Mouse (Mus musculus) heart, postnatal 14 days (tissue): ENCODE measurements around the gene Notch1. TPM values are rescaled to one million over a fixed set of nuclear protein-coding genes. Genes with fewer than 3 reads are reported as not detected.
A peak's percentile ranks its signal among the peaks of the same experiment; 100 is the strongest.

Experiments used
- DNase-seq, 2 experiments: peaks; one replicate each; pipeline ENCODE4 v3.0.0; 2021 to 2022
- intact Hi-C: fragments of 180-260 bp; cut with DNase I; formaldehyde crosslinking; loops from one replicate; pipeline ENCODE4 v1.15.1; 2025
- long read RNA-seq, 2 experiments: library from polyadenylated mRNA; stranded (forward); transcript quantifications; one replicate each; pipeline ENCODE4 v2.0.0; 2021
- total RNA-seq, 2 experiments: library from RNA; stranded (reverse); gene quantifications; 2 replicates each; pipeline ENCODE4 v1.2.3; 2021

Gene Notch1
- 10 to 100 TPM; 43.8 to 49.4 TPM for total RNA-seq
- long read RNA-seq, experiment 1, partial matches to known transcripts, result 4 of 6 reads
- long read RNA-seq, experiment 1, other reads (novel, unspliced or antisense), result 2 of 6 reads
- long read RNA-seq, experiment 2, partial matches to known transcripts, result 0 of 5 reads
- long read RNA-seq, experiment 2, other reads (novel, unspliced or antisense), result 5 of 5 reads

- intact Hi-C loops, result no loop called here
- DNase-seq, result peak; percentile 72 to 81
Measured at GRCm38 (mm10) chr2:26516275-26516674, at the start of gene Notch1. Notch1 (minus strand) TSS chr2:26516663.

- intact Hi-C loops, result no loop called here
- peak; percentile 66 to 69 for DNase-seq
Measured at GRCm38 (mm10) chr2:26566221-26566620, 49.8 kb upstream of the Notch1 start.

GRCm38 (mm10) chr2:26561351-26562016 is 45.0 kb upstream of the Notch1 start:
- intact Hi-C loops, result loop anchor here (1.0 to 5.0 kb wide), 5 partner anchors 108 to 259 kb away; partner anchors contain the start of gene Inpp5e
- peak in 1 of 2 experiments; percentile 58 for DNase-seq

- DNase-seq, result no peak
- intact Hi-C loops, result loop anchor here (2.0 to 5.0 kb wide), 3 partner anchors 152 to 258 kb away; partner anchors contain the start of gene Inpp5e
Measured at GRCm38 (mm10) chr2:26560506-26560905, 44.0 kb upstream of the Notch1 start.

- DNase-seq, result peak in 1 of 2 experiments; percentile 49
- intact Hi-C loops, result no loop called here
Measured at GRCm38 (mm10) chr2:26556535-26556993, 40.1 kb upstream of the Notch1 start.

- peak; percentile 73 to 76 for DNase-seq
- intact Hi-C loops, result no loop called here
Measured at GRCm38 (mm10) chr2:26555076-26555475, 38.6 kb upstream of the Notch1 start.

GRCm38 (mm10) chr2:26553904-26554303 is 37.4 kb upstream of the Notch1 start:
- no peak for DNase-seq
- intact Hi-C loops, result no loop called here

GRCm38 (mm10) chr2:26552066-26552465 is 35.6 kb upstream of the Notch1 start:
- intact Hi-C loops, result no loop called here
- DNase-seq, result no peak

GRCm38 (mm10) chr2:26551446-26551845 is 35.0 kb upstream of the Notch1 start:
- intact Hi-C loops, result no loop called here

GRCm38 (mm10) chr2:26550777-26551176 is 34.3 kb upstream of the Notch1 start:
- intact Hi-C loops, result no loop called here
- no peak for DNase-seq

More at GRCm38 (mm10) chr2:26551446-26551845, 35.0 kb upstream of the Notch1 start:
- no peak for DNase-seq

- intact Hi-C loops, result no loop called here
- DNase-seq, result no peak
Measured at GRCm38 (mm10) chr2:26550205-26550604, 33.7 kb upstream of the Notch1 start.

- peak in 1 of 2 experiments; percentile 26 for DNase-seq
- intact Hi-C loops, result loop anchor here (5.0 kb wide), 1 partner anchor 48 kb away; no protein-coding TSS in a partner anchor
Measured at GRCm38 (mm10) chr2:26549801-26550200, 33.3 kb upstream of the Notch1 start.

GRCm38 (mm10) chr2:26547481-26547880 is 31.0 kb upstream of the Notch1 start:
- DNase-seq, result peak in 1 of 2 experiments; percentile 49
- intact Hi-C loops, result loop anchor here (2.0 to 5.0 kb wide), 2 partner anchors 45 to 73 kb away; no protein-coding TSS in a partner anchor

- intact Hi-C loops, result no loop called here
- peak in 1 of 2 experiments; percentile 49 for DNase-seq
Measured at GRCm38 (mm10) chr2:26544265-26544664, 27.8 kb upstream of the Notch1 start.

GRCm38 (mm10) chr2:26543768-26544167 is 27.3 kb upstream of the Notch1 start:
- intact Hi-C loops, result no loop called here
- DNase-seq, result no peak

GRCm38 (mm10) chr2:26543155-26543554 is 26.7 kb upstream of the Notch1 start:
- intact Hi-C loops, result no loop called here

GRCm38 (mm10) chr2:26541258-26541910 is 24.9 kb upstream of the Notch1 start:
- no peak for DNase-seq
- intact Hi-C loops, result no loop called here

More at GRCm38 (mm10) chr2:26543155-26543554, 26.7 kb upstream of the Notch1 start:
- DNase-seq, result no peak

GRCm38 (mm10) chr2:26540721-26541120 is 24.3 kb upstream of the Notch1 start:
- intact Hi-C loops, result no loop called here
- DNase-seq, result no peak

- intact Hi-C loops, result no loop called here
- no peak for DNase-seq
Measured at GRCm38 (mm10) chr2:26539516-26539915, 23.1 kb upstream of the Notch1 start.

GRCm38 (mm10) chr2:26535517-26536045 is 19.1 kb upstream of the Notch1 start:
- DNase-seq, result no peak
- intact Hi-C loops, result no loop called here

GRCm38 (mm10) chr2:26534616-26535015 is 18.2 kb upstream of the Notch1 start:
- intact Hi-C loops, result no loop called here
- peak; percentile 79 for DNase-seq
